Mouse (Mus musculus) lung, postnatal 0 days (tissue): Measurements from ENCODE around the gene H1f0. TPM values are rescaled to one million over a fixed set of nuclear protein-coding genes. Genes with fewer than 3 reads are reported as not detected.
A peak's percentile ranks its signal among the peaks of the same experiment; 100 is the strongest.

Experiments used
- ATAC-seq: fragments of 200-750 bp; cut with Nextera tagmentation; 2 replicates; pipeline ENCODE4 v1.8.0; 2017; ENCODE audit warnings: moderate library complexity
- DNase-seq: peaks from one replicate; pipeline ENCODE4 v3.0.0-alpha.2; 2016; ENCODE audit warnings: low spot score
- H3K27ac ChIP-seq: fragments of 300-500 bp; sonication (generic); 2 replicates; pipeline ENCODE4 v1.5.1; 2014; ENCODE audit warnings: antibody characterized with exemption, mild to moderate bottlenecking, low read length, mixed read lengths
- H3K27me3 ChIP-seq: fragments of 300-500 bp; sonication (generic); replicated peaks from 2 replicates; pipeline ENCODE4 v1.6.1; 2014; ENCODE audit warnings: low read length, mixed read lengths; ENCODE audit not compliant: insufficient read depth
- H3K36me3 ChIP-seq: fragments of 300-500 bp; sonication (generic); 2 replicates; pipeline ENCODE4 v1.6.1; 2014; ENCODE audit warnings: low read length, mixed read lengths; ENCODE audit not compliant: insufficient read depth
- H3K4me1 ChIP-seq: fragments of 300-500 bp; sonication (generic); 2 replicates; pipeline ENCODE4 v1.6.1; 2014; ENCODE audit warnings: antibody characterized with exemption, low read depth, low read length, mixed read lengths; ENCODE audit not compliant: insufficient read depth
- H3K4me2 ChIP-seq: fragments of 300-500 bp; sonication (generic); replicated peaks from 2 replicates; pipeline ENCODE4 v1.6.1; 2014; ENCODE audit warnings: low read depth, mild to moderate bottlenecking, low read length, moderate library complexity, mixed read lengths
- H3K4me3 ChIP-seq: fragments of 300-500 bp; sonication (generic); 2 replicates; pipeline ENCODE4 v1.5.1; 2014; ENCODE audit warnings: low read depth, low read length
- H3K9ac ChIP-seq: fragments of 300-500 bp; sonication (generic); replicated peaks from 2 replicates; pipeline ENCODE4 v1.6.1; 2014; ENCODE audit warnings: low read depth, mild to moderate bottlenecking
- H3K9me3 ChIP-seq: fragments of 300-500 bp; sonication (generic); 2 replicates; pipeline ENCODE4 v1.6.1; 2016; ENCODE audit warnings: low read length, mixed read lengths
- CTCF ChIP-seq: IDR thresholded peaks from 2 replicates; pipeline ENCODE4 v1.5.1; 2016; ENCODE audit warnings: antibody characterized with exemption, mild to moderate bottlenecking
- EP300 ChIP-seq: IDR thresholded peaks from 2 replicates; pipeline ENCODE4 v1.6.1; 2016; ENCODE audit warnings: antibody characterized with exemption, mild to moderate bottlenecking, control low read depth
- WGBS: fragments of 180-500 bp; shearing (Covaris S2); extraction: QIAGEN DNeasy Blood & Tissue Kit; methylation state at CpG from one replicate; pipeline ENCODE4 v1.1.7; 2014; 5-methylcytosine and 5-hydroxymethylcytosine counted together
- microRNA-seq: library from miRNA; unstranded; fragments of <30 nt; microRNA quantifications from one replicate; pipeline ENCODE4, GENCODE M21; 2016
- polyA plus RNA-seq: library from polyadenylated mRNA; unstranded; fragments of >200 nt; fragmentation: Nextera tagmentation; extraction: Ambion mirVana; gene quantifications from 2 replicates; pipeline ENCODE4 v1.2.1, GENCODE M21; 2015

Gene H1f0
- polyA plus RNA-seq, 1 experiment from 2014 or later = 263 TPM

DNA sequence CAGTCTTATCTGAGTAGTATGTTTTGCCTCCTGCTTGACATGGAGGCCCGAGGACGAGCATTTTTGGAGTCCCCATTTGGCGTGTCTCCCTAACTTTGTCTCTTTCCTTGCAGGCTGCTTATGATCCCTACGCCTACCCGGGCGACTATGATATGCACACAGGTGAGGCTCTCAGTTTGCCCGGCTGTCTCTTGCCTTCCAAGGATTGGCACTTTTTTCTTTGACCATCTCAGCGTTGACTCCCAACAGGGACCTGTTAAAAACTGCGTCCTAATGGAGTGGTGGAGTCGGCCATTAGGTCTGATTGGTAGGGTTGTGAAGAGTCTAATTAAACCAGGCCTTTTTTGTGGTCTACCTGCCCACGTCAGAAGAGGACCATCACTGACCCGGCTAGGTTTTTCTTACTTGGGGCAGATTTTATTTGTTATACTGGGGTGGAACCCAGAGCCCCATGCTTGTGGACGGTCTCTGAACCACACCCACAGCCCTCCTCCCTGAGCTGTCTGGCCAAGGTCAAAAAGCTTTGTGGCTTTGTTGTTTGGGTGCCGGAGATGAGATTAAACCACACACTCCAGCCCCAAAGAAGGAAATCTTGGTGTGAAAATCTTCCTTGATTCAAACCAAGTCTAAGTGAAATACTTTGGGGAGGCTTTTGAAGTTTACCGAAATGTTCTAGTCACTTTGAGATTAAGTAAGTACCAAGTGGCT lies 47.6 kb downstream of the H1f0 start:
- Histone ChIP-seq H3K4me1 (0 out of 2 replicates have a peak, but pooled peaks cover 3% of the 10 kb centered on the region), H3K36me3 (peaks cover 29% of the 10 kb centered on the region), H3K4me3 (peak overlapping the region; percentile 78), H3K27ac (peak overlapping the region; percentile 83; the same call in 1 of the 2 replicates), H3K27me3 (no peaks in the 10 kb centered on the region), H3K4me2 (peak overlapping the region; percentile 88), H3K9me3 (no peaks in the 10 kb centered on the region), H3K9ac (peak overlapping the region; percentile 89)
- no peak for TF ChIP-seq CTCF
- TF ChIP-seq EP300 = no peak
- WGBS = 29% methylated on average over 15 of the region's 15 CpGs
- ATAC-seq = no peak
- DNase-seq = no peak

DNA sequence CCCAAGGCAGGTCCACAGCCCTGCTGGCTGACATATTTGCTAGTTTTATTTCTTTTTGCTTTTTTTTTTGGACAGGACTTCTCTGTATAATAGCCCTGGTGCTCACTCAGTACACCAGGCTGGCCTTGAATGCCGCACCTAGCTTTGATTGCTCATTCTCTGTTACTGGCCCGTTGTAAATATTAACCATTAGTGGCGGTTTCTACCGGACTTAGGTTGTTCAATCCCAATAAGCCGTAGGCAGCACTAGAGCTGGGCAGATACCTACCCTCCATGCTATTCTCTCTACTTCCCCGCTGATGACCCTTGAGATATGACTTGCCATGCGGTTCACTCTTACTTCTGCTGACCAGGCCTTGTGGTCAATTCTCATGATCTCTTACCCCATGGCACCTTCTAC lies 51.3 kb downstream of the H1f0 start:
- ATAC-seq = no peak

More for the DNA sequence above, 51.3 kb downstream of the H1f0 start:
- WGBS = 95% methylated on average over 7 of the region's 7 CpGs
- Histone ChIP-seq H3K4me2 (no peak overlapping the region), H3K36me3 (peaks cover 64% of the 10 kb centered on the region), H3K27me3 (no peaks in the 10 kb centered on the region), H3K27ac (no peak overlapping the region), H3K4me1 (0 out of 2 replicates have a peak, but pooled peaks cover 3% of the 10 kb centered on the region), H3K9me3 (no peaks in the 10 kb centered on the region), H3K9ac (no peak overlapping the region), H3K4me3 (no peak overlapping the region)
- no peak for TF ChIP-seq CTCF
- TF ChIP-seq EP300 = no peak
- no peak for DNase-seq

Small RNA genes lying within 50 kb of the gene (microRNA-seq; reads per million reads assigned to microRNA genes)
- gene Mir6956 = 2.0 reads per million

Other genes with a start within 250 kb of the H1f0 start
- gene Card10, start 225.4 kb upstream of the H1f0 start, polyA plus RNA-seq = 7.5 and 8.3 TPM in 2 replicates
- 107 and 109 TPM in 2 replicates for gene Cdc42ep1, start 185.8 kb upstream of the H1f0 start, polyA plus RNA-seq
- 1.6 and 2.4 TPM in 2 replicates for gene Lgals2, start 172.9 kb upstream of the H1f0 start, polyA plus RNA-seq
- gene Gga1, start 151.3 kb upstream of the H1f0 start, polyA plus RNA-seq = 49.7 and 51.5 TPM in 2 replicates
- 0.10 and 0.42 TPM in 2 replicates for gene Gm49510, start 128.8 kb upstream of the H1f0 start, polyA plus RNA-seq
- gene Sh3bp1, start 128.7 kb upstream of the H1f0 start, polyA plus RNA-seq = 12.7 and 12.8 TPM in 2 replicates
- 1.8 and 1.9 TPM in 2 replicates for gene Pdxp, start 114.5 kb upstream of the H1f0 start, polyA plus RNA-seq
- gene Lgals1, start 101.7 kb upstream of the H1f0 start, polyA plus RNA-seq = 655 and 726 TPM in 2 replicates
- gene Nol12, start 93.5 kb upstream of the H1f0 start, polyA plus RNA-seq = 26.8 and 28.9 TPM in 2 replicates
- gene Triobp, start 80.7 kb upstream of the H1f0 start, polyA plus RNA-seq = 22.5 and 23.9 TPM in 2 replicates
- gene Galr3, start 13.4 kb downstream of the H1f0 start, polyA plus RNA-seq = 0.12 and 0.14 TPM in 2 replicates
- 45.4 and 48.4 TPM in 2 replicates for gene Ankrd54, start 34.4 kb downstream of the H1f0 start, polyA plus RNA-seq
- 99.3 and 101 TPM in 2 replicates for gene Eif3l, start 46.7 kb downstream of the H1f0 start, polyA plus RNA-seq
- 8.4 and 9.1 TPM in 2 replicates for gene Micall1, start 80.4 kb downstream of the H1f0 start, polyA plus RNA-seq
- gene Polr2f, start 112.6 kb downstream of the H1f0 start, polyA plus RNA-seq = 243 and 261 TPM in 2 replicates
- 29.8 and 30.4 TPM in 2 replicates for gene 1700088E04Rik, start 112.8 kb downstream of the H1f0 start, polyA plus RNA-seq
- 0.11 and 0.31 TPM in 2 replicates for gene Sox10, start 136.8 kb downstream of the H1f0 start, polyA plus RNA-seq
- gene Pick1, start 200.7 kb downstream of the H1f0 start, polyA plus RNA-seq = 22.0 and 22.2 TPM in 2 replicates
- gene Gm49486, start 200.9 kb downstream of the H1f0 start, polyA plus RNA-seq = 0.16 and 0.31 TPM in 2 replicates
- gene Slc16a8, start 226.3 kb downstream of the H1f0 start, polyA plus RNA-seq = 0.07 and 0.13 TPM in 2 replicates